Mouse (Mus musculus): ENCODE data around the gene Lyl1.

DNA sequence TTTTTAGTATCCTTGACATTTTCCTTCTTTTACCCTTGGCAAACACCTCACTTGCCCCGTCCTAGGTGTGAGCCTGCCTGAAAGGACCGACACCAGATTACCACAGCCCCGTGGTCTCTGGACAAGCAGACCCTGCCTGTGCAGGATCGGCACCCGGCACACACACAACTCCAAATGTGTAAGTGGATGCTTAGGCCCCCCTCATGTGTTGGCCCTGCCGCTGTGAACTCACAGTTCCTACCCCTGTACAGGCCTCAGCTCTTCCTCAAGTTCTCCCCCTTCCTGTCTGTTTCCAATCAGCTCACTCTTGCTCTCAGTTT is 21.2 kb downstream of the Lyl1 start:
- TF ChIP-seq CTCF (conservative IDR thresholded peaks at IDR 0.05; ENCODE audit: low read length): no peak
- TF ChIP-seq POU5F1 (IDR thresholded peaks at IDR 0.05; ENCODE audit: borderline replicate concordance, low read length): no peak
- no peak for TF ChIP-seq NANOG (IDR thresholded peaks at IDR 0.05; ENCODE audit: borderline replicate concordance, low read length)

All from E14TG2a.4 (cell line).